27 mouse cellular contexts compared by ENCODE assay signal in genomic region chr8:72438248-72439015, GRCm38 (mm10). TPM values are rescaled to one million over a fixed set of nuclear protein-coding genes. Genes with fewer than 3 reads are reported as not detected.
DNase-seq lines count a peak whose midpoint lies in the region; ATAC-seq and TF ChIP-seq lines count a peak whose summit lies in the region.
"Had no signal": no experiment of that assay in that cellular context is flagged by ENCODE, and none has a peak within 500 bp of the region (broad histone marks: within the 10 kb centered on the region; RNA-seq: fewer than 3 reads in every experiment).

No protein-coding gene starts in this region.

- TF ChIP-seq CTCF in lung, postnatal 0 days (IDR thresholded peaks at IDR 0.05), result no peak
- TF ChIP-seq CTCF in lung, adult 2 months (IDR thresholded peaks at IDR 0.05; ENCODE audit: insufficient read depth, low read length), result no peak

- peak; percentile 61 for DNase-seq in lung, postnatal 0 days (ENCODE audit: low spot score)
- DNase-seq in lung, adult 2 months, result no peak
- no peak for DNase-seq in right cerebral cortex, adult 18-20 months
- DNase-seq in cerebellum, adult 9-11 months, result no peak
- DNase-seq: adrenal gland, adult 8-10 months; adrenal gland, postnatal 25 days; B cell, adult 2 months; cerebellum, adult 11-12 months; cerebellum, adult 9-10 months; cerebellum, postnatal 25 days; gastrocnemius, postnatal 25 days; heart, adult 18-20 months; heart, postnatal 10 days; heart, postnatal 36 days had no signal

- TF ChIP-seq POLR2A in lung, adult 2 months (IDR thresholded peaks at IDR 0.05; ENCODE audit: borderline replicate concordance, extremely low read depth, low read depth, low read length), result no peak

- no peak overlapping the region for H3K4me3 ChIP-seq in lung, postnatal 0 days (ENCODE audit: low read depth, low read length)
- no peak overlapping the region for H3K4me3 ChIP-seq in lung, adult 2 months (replicated peaks; ENCODE audit: extremely low read depth, low read depth, low read length)
- H3K4me3 ChIP-seq in megakaryocyte, embryonic 14.5 days (replicated peaks), result peak overlapping the region; percentile 35
- H3K4me3 ChIP-seq in stomach, embryonic 16.5 days (replicated peaks; ENCODE audit: low read length), result no peak overlapping the region
- H3K4me3 ChIP-seq: embryonic facial prominence, embryonic 12.5 days; embryonic facial prominence, embryonic 15.5 days; erythroblast, embryonic 14.5 days; forebrain, embryonic 12.5 days; forebrain, embryonic 15.5 days; heart, embryonic 12.5 days; heart, embryonic 15.5 days; hindbrain, embryonic 10.5 days; hindbrain, embryonic 13.5 days had no signal

- H3K27me3 ChIP-seq in lung, postnatal 0 days (replicated peaks; ENCODE audit: insufficient read depth, low read length), result no peaks in the 10 kb centered on the region
- H3K27me3 ChIP-seq in megakaryocyte, embryonic 14.5 days (replicated peaks), result no peaks in the 10 kb centered on the region
- no peaks in the 10 kb centered on the region for H3K27me3 ChIP-seq in stomach, embryonic 16.5 days (ENCODE audit: control insufficient read depth, insufficient read depth, low read length)
- H3K27me3 ChIP-seq: embryonic facial prominence, embryonic 12.5 days; embryonic facial prominence, embryonic 15.5 days; forebrain, embryonic 12.5 days; forebrain, embryonic 15.5 days; heart, embryonic 12.5 days; heart, embryonic 15.5 days; hindbrain, embryonic 13.5 days had no signal

- H3K4me2 ChIP-seq in lung, postnatal 0 days (replicated peaks; ENCODE audit: low read depth, low read length), result no peak overlapping the region
- H3K4me2 ChIP-seq in stomach, embryonic 16.5 days (ENCODE audit: low read depth, low read length), result no peak overlapping the region
- H3K4me2 ChIP-seq: embryonic facial prominence, embryonic 12.5 days; embryonic facial prominence, embryonic 15.5 days; forebrain, embryonic 12.5 days; forebrain, embryonic 15.5 days; heart, embryonic 12.5 days; heart, embryonic 15.5 days; hindbrain, embryonic 13.5 days had no signal

- WGBS in lung, postnatal 0 days, result 67% methylated on average over 8 of the region's 8 CpGs
- WGBS in lung, adult 2 months, result 62% methylated on average over 8 of the region's 8 CpGs
- WGBS in stomach, embryonic 16.5 days, result 68% methylated on average over 8 of the region's 8 CpGs

- peak; percentile 68 for ATAC-seq in lung, postnatal 0 days
- no peak for ATAC-seq in megakaryocyte, adult 5-6 weeks (ENCODE audit: poor library complexity, severe bottlenecking)
- ATAC-seq in stomach, embryonic 16.5 days (ENCODE audit: insufficient read depth, low FRiP score), result peak; percentile 65; the same call in 1 of the 2 replicates
- ATAC-seq: forebrain, embryonic 15.5 days; hindbrain, embryonic 16.5 days had no signal

- no peaks in the 10 kb centered on the region for H3K36me3 ChIP-seq in lung, postnatal 0 days (ENCODE audit: insufficient read depth, low read length)
- no peaks in the 10 kb centered on the region for H3K36me3 ChIP-seq in megakaryocyte, embryonic 14.5 days (replicated peaks; ENCODE audit: low read length)
- H3K36me3 ChIP-seq in stomach, embryonic 16.5 days (ENCODE audit: control insufficient read depth, insufficient read depth, low read length), result no peaks in the 10 kb centered on the region
- H3K36me3 ChIP-seq: embryonic facial prominence, embryonic 12.5 days; embryonic facial prominence, embryonic 15.5 days; forebrain, embryonic 12.5 days; forebrain, embryonic 15.5 days; heart, embryonic 12.5 days; heart, embryonic 15.5 days; hindbrain, embryonic 10.5 days; hindbrain, embryonic 13.5 days had no signal

- no peak overlapping the region for H3K9ac ChIP-seq in lung, postnatal 0 days (replicated peaks; ENCODE audit: low read depth)
- H3K9ac ChIP-seq in stomach, embryonic 16.5 days (ENCODE audit: low read length), result no peak overlapping the region
- H3K9ac ChIP-seq: embryonic facial prominence, embryonic 12.5 days; embryonic facial prominence, embryonic 15.5 days; forebrain, embryonic 12.5 days; forebrain, embryonic 15.5 days; heart, embryonic 12.5 days; heart, embryonic 15.5 days; hindbrain, embryonic 13.5 days had no signal

- H3K9me3 ChIP-seq in lung, postnatal 0 days (ENCODE audit: low read length), result no peaks in the 10 kb centered on the region
- no peaks in the 10 kb centered on the region for H3K9me3 ChIP-seq in megakaryocyte, embryonic 14.5 days
- H3K9me3 ChIP-seq in stomach, embryonic 16.5 days (replicated peaks; ENCODE audit: control insufficient read depth, low read length), result no peaks in the 10 kb centered on the region
- H3K9me3 ChIP-seq: embryonic facial prominence, embryonic 12.5 days; embryonic facial prominence, embryonic 15.5 days; forebrain, embryonic 12.5 days; forebrain, embryonic 15.5 days; heart, embryonic 12.5 days; heart, embryonic 15.5 days; hindbrain, embryonic 10.5 days; hindbrain, embryonic 13.5 days had no signal

- no peak overlapping the region for H3K27ac ChIP-seq in lung, postnatal 0 days (ENCODE audit: low read length)
- peak overlapping the region; percentile 60; the same call in 1 of the 2 replicates for H3K27ac ChIP-seq in stomach, embryonic 16.5 days (ENCODE audit: low read length)
- H3K27ac ChIP-seq: embryonic facial prominence, embryonic 12.5 days; embryonic facial prominence, embryonic 15.5 days; forebrain, embryonic 12.5 days; forebrain, embryonic 15.5 days; heart, embryonic 15.5 days; hindbrain, embryonic 10.5 days; hindbrain, embryonic 13.5 days had no signal

- TF ChIP-seq EP300 in lung, postnatal 0 days (IDR thresholded peaks at IDR 0.05), result no peak

- no peaks in the 10 kb centered on the region; the same call in 1 of the 2 replicates for H3K4me1 ChIP-seq in lung, postnatal 0 days (ENCODE audit: insufficient read depth, low read depth, low read length)
- no peaks in the 10 kb centered on the region for H3K4me1 ChIP-seq in lung, adult 2 months (ENCODE audit: control insufficient read depth, insufficient read depth, low read length)
- H3K4me1 ChIP-seq in megakaryocyte, embryonic 14.5 days, result peaks cover 33% of the 10 kb centered on the region
- peaks cover 7% of the 10 kb centered on the region for H3K4me1 ChIP-seq in stomach, embryonic 16.5 days (ENCODE audit: control insufficient read depth, insufficient read depth, low read length)
- H3K4me1 ChIP-seq: embryonic facial prominence, embryonic 12.5 days had no signal

RNA-seq across cellular contexts. Expression of gene Calr3, which starts 5.2 kb away (rescaled TPM):
- polyA plus RNA-seq in lung, postnatal 0 days (2015; fragmentation: Nextera tagmentation; extraction: Ambion mirVana), result 1.0 and 1.2 TPM in 2 replicates
- 0.49 and 0.51 TPM in 2 replicates for polyA plus RNA-seq in lung, adult 2 months (2012; rRNA removed)
- polyA plus RNA-seq in megakaryocyte, embryonic 14.5 days (2012; ENCODE audit: insufficient read depth, low replicate concordance), result not detected in 2 replicates
- 0.62 TPM in 1 of 2 replicates, not detected in the other for total RNA-seq in megakaryocyte, adult 5-6 weeks (2015)
- 0.49 TPM in 1 of 2 replicates, not detected in the other for total RNA-seq in megakaryocyte, adult 5-6 weeks (2017)
- 3.7 and 4.7 TPM in 2 replicates for polyA plus RNA-seq in stomach, embryonic 16.5 days (2015; fragmentation: Nextera tagmentation; extraction: Ambion mirVana)
- polyA plus RNA-seq: erythroblast, embryonic 14.5 days had no signal

RNA-seq across cellular contexts. Expression of gene 1700030K09Rik, which starts 5.2 kb away (rescaled TPM):
- 7.9 and 9.0 TPM in 2 replicates for polyA plus RNA-seq in lung, postnatal 0 days (2015; fragmentation: Nextera tagmentation; extraction: Ambion mirVana)
- 6.4 and 8.7 TPM in 2 replicates for polyA plus RNA-seq in lung, adult 2 months (2012; rRNA removed)
- polyA plus RNA-seq in megakaryocyte, embryonic 14.5 days (2012; ENCODE audit: insufficient read depth, low replicate concordance), result 0.77 and 1.3 TPM in 2 replicates
- 0.89 and 1.5 TPM in 2 replicates for total RNA-seq in megakaryocyte, adult 5-6 weeks (2015)
- total RNA-seq in megakaryocyte, adult 5-6 weeks (2017), result 2.8 and 3.0 TPM in 2 replicates
- 13.5 and 13.7 TPM in 2 replicates for polyA plus RNA-seq in stomach, embryonic 16.5 days (2015; fragmentation: Nextera tagmentation; extraction: Ambion mirVana)

RNA-seq across cellular contexts. Expression of gene Eps15l1, which starts 17.2 kb away (rescaled TPM):
- polyA plus RNA-seq in lung, postnatal 0 days (2015; fragmentation: Nextera tagmentation; extraction: Ambion mirVana), result 25.6 and 25.9 TPM in 2 replicates
- 35.5 and 48.3 TPM in 2 replicates for polyA plus RNA-seq in lung, adult 2 months (2012; rRNA removed)
- 5.9 and 8.1 TPM in 2 replicates for polyA plus RNA-seq in megakaryocyte, embryonic 14.5 days (2012; ENCODE audit: insufficient read depth, low replicate concordance)
- total RNA-seq in megakaryocyte, adult 5-6 weeks (2015), result 45.7 and 53.4 TPM in 2 replicates
- total RNA-seq in megakaryocyte, adult 5-6 weeks (2017), result 41.9 and 46.5 TPM in 2 replicates
- 52.6 and 54.2 TPM in 2 replicates for polyA plus RNA-seq in stomach, embryonic 16.5 days (2015; fragmentation: Nextera tagmentation; extraction: Ambion mirVana)

RNA-seq across cellular contexts. Expression of gene Cherp, which starts 36.6 kb away (rescaled TPM):
- 17.3 and 18.8 TPM in 2 replicates for polyA plus RNA-seq in lung, postnatal 0 days (2015; fragmentation: Nextera tagmentation; extraction: Ambion mirVana)
- polyA plus RNA-seq in lung, adult 2 months (2012; rRNA removed), result 44.5 and 47.0 TPM in 2 replicates
- 85.3 and 112 TPM in 2 replicates for polyA plus RNA-seq in megakaryocyte, embryonic 14.5 days (2012; ENCODE audit: insufficient read depth, low replicate concordance)
- total RNA-seq in megakaryocyte, adult 5-6 weeks (2015), result 55.9 and 63.0 TPM in 2 replicates
- total RNA-seq in megakaryocyte, adult 5-6 weeks (2017), result 5.9 and 21.8 TPM in 2 replicates
- 45.6 and 49.4 TPM in 2 replicates for polyA plus RNA-seq in stomach, embryonic 16.5 days (2015; fragmentation: Nextera tagmentation; extraction: Ambion mirVana)

RNA-seq across cellular contexts. Expression of gene Slc35e1, which starts 54.0 kb away (rescaled TPM):
- 9.8 and 10.5 TPM in 2 replicates for polyA plus RNA-seq in lung, postnatal 0 days (2015; fragmentation: Nextera tagmentation; extraction: Ambion mirVana)
- 66.5 and 74.9 TPM in 2 replicates for polyA plus RNA-seq in lung, adult 2 months (2012; rRNA removed)
- 2.1 and 2.4 TPM in 2 replicates for polyA plus RNA-seq in megakaryocyte, embryonic 14.5 days (2012; ENCODE audit: insufficient read depth, low replicate concordance)
- 50.7 and 54.0 TPM in 2 replicates for total RNA-seq in megakaryocyte, adult 5-6 weeks (2015)
- 45.7 and 49.9 TPM in 2 replicates for total RNA-seq in megakaryocyte, adult 5-6 weeks (2017)
- polyA plus RNA-seq in stomach, embryonic 16.5 days (2015; fragmentation: Nextera tagmentation; extraction: Ambion mirVana), result 6.6 and 6.8 TPM in 2 replicates
